Mouse (Mus musculus) central nervous system, embryonic 14 days (tissue): Measurements from ENCODE around the gene Gm3138. TPM values are rescaled to one million over a fixed set of nuclear protein-coding genes. Genes with fewer than 3 reads are reported as not detected.

Experiments used
- polyA plus RNA-seq: library from polyadenylated mRNA; depleted of rRNA; stranded (reverse); fragments of >200 nt; gene quantifications from 2 replicates; pipeline ENCODE4 v1.2.3, GENCODE M21; 2012; rRNA removed

Gm3138 gene
- 0.06 TPM in 1 of 2 replicates, not detected in the other for polyA plus RNA-seq

GRCm38 (mm10) chr14:4249331-4249730 lies at the start of gene Gm3138:
Gene Gm3138, plus strand, starts transcription at chr14:4249631.

Other genes starting within 250 kb of the Gm3138 start
- 3.6 and 3.9 TPM in 2 replicates for gene Gm5796, start 225.7 kb upstream of the Gm3138 start, polyA plus RNA-seq
- not detected in 2 replicates for gene Gm3115, start 165.5 kb upstream of the Gm3138 start, polyA plus RNA-seq
- 5.1 and 6.7 TPM in 2 replicates for gene Gm8108, start 139.1 kb upstream of the Gm3138 start, polyA plus RNA-seq
- gene Gm3127, start 84.6 kb upstream of the Gm3138 start, polyA plus RNA-seq: 0.04 TPM in 1 of 2 replicates, not detected in the other
- 5.3 and 6.2 TPM in 2 replicates for gene Gm2974, start 67.1 kb upstream of the Gm3138 start, polyA plus RNA-seq
- gene Gm3149, start 67.7 kb downstream of the Gm3138 start, polyA plus RNA-seq: not detected in 2 replicates
- gene 2610042L04Rik, start 85.1 kb downstream of the Gm3138 start, polyA plus RNA-seq: 3.7 TPM in 2 replicates
- 0.02 TPM in 1 of 2 replicates, not detected in the other for gene Gm3159, start 147.9 kb downstream of the Gm3138 start, polyA plus RNA-seq
- gene Gm3164, start 165.8 kb downstream of the Gm3138 start, polyA plus RNA-seq: 4.7 and 4.9 TPM in 2 replicates
- gene Gm3173, start 181.4 kb downstream of the Gm3138 start, polyA plus RNA-seq: 4.9 and 5.0 TPM in 2 replicates
- not detected in 2 replicates for gene Gm3182, start 232.1 kb downstream of the Gm3138 start, polyA plus RNA-seq